Mouse (Mus musculus) ovary, adult 2 months (tissue): Measurements from ENCODE around the gene Aoc1. TPM values are rescaled to one million over a fixed set of nuclear protein-coding genes. Genes with fewer than 3 reads are reported as not detected.

Experiments
- polyA plus RNA-seq: library from polyadenylated mRNA; depleted of rRNA; stranded (reverse); fragments of >200 nt; gene quantifications from 2 replicates; pipeline ENCODE4 v1.2.3, GENCODE M21; 2012; rRNA removed

Gene Aoc1
- polyA plus RNA-seq: 18.4 and 24.9 TPM in 2 replicates

DNA sequence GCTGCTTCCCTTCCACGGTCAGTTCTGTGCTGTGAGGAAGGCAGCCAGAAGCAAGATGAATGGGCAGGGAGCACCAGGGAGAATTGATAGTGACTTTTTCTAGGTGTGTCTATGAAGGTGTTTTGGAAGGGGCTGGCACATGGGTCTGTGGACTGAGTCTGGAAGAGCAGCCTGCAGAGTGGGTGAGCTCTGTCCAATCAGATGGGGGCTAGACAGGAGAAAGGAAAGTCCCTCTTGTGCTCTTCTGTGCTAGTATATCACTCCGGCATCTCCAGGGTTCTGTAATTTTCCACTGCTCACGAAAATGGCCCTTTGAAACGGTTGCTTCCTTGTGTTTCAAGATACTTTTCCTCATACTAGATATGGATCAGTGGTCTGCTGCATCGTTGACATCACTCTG, at the start of gene Aoc1:
Gene Aoc1, plus strand, starts transcription at position 301 of the 400 bp plus-strand sequence.

DNA sequence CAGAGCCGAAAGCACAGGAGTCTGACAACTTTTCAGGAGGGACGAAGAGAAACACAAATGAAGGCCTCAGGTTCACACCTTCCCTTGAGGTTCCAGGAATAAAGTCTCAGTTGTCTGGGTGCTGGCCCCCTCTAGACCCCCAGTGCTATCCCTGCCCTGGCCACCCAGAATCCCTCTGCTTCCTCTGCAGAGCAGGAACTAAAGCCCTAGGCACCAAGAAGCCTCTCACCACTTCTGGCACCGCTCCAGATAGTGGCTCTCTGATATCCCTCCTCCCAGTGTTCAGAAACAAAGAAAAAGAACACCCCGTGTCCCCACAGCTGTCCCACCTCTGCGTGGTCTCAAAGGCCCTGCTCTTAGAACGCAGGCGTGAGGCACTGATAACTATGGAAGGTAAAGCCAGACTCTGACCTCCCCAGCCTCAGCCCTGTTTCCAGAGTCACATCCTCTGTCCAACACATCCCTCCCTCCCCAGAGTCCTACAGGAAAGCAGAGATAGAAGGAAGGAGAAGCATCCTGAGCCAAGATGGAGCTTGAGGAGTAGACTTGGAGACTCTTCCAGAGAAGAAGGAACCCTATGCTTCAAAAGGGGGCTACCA, 32.2 kb upstream of the Aoc1 start, which contains the start of gene Tmem176a:
Gene Tmem176a, plus strand, starts transcription at position 549 of the 599 bp plus-strand sequence.

DNA sequence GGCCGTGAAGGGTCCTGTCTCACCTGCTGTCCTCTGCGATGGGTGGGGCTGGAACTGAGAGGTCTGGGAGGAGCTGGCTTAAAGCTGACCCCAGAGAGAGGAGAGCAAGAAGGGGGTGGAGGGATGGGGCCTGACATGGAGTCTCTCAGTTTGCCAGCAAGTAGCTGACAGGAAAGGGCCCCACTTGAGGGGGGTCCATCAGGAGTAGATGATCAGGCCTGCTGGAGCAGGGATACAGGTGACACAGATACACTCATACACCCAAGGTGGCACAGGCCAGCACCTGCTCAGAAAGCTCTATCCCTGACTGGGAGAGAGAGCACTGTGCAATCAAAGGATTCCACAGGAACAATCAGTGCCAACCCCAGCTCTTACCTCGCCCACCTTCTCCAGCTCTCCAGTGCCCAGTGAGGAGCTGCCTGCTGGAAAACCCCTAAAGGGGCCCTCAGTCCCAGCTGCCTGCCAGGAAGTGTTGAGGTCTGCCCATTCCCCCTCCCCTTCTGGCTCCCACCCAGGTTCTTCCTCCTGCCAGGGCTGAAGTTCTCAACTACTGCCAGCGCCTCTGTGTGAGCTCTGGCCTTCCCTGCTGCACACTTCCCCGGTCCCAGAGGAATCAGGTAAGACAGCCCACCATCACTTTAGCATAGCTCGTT, 31.6 kb upstream of the Aoc1 start, which contains the start of gene Tmem176b:
Gene Tmem176b, minus strand, starts transcription at position 524 of the 653 bp plus-strand sequence.

DNA sequence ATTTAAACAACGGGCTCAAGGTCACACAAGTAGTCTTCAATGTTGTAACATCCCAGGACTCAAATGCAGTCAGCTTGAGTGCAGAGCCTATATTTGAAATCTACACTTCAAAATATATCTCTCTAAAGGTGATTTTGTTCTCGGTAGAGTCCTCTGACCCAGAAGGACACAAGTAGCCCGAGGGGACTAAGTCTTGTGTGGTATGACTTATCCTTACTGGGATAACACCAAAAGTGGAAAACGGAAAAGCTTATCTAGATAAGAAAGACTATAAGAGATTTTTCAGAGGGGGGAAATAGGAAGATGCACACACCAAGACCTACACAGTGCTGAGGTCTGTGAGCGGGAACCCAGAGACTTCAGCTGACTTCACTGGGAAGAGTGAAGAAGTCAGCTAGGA, 56.9 kb downstream of the Aoc1 start, which contains the start of gene 1600015I10Rik:
Gene 1600015I10Rik, plus strand, starts transcription at position 301 of the 400 bp plus-strand sequence.

Other genes starting within 250 kb of the Aoc1 start
- gene AI854703, start 246.1 kb upstream of the Aoc1 start, polyA plus RNA-seq: 10.9 and 17.7 TPM in 2 replicates
- 1.4 and 1.5 TPM in 2 replicates for gene Gimap8, start 225.7 kb upstream of the Aoc1 start, polyA plus RNA-seq
- 0.51 and 1.0 TPM in 2 replicates for gene Gimap9, start 196.8 kb upstream of the Aoc1 start, polyA plus RNA-seq
- 2.6 and 6.6 TPM in 2 replicates for gene Gimap4, start 188.3 kb upstream of the Aoc1 start, polyA plus RNA-seq
- 3.9 and 4.3 TPM in 2 replicates for gene Gimap6, start 164.7 kb upstream of the Aoc1 start, polyA plus RNA-seq
- 0.30 TPM in 1 of 2 replicates, not detected in the other for gene Gm28053, start 154.3 kb upstream of the Aoc1 start, polyA plus RNA-seq
- gene Gimap7, start 154.3 kb upstream of the Aoc1 start, polyA plus RNA-seq: 0.16 and 0.21 TPM in 2 replicates
- 7.0 and 8.6 TPM in 2 replicates for gene Gimap1, start 133.8 kb upstream of the Aoc1 start, polyA plus RNA-seq
- 5.8 and 7.7 TPM in 2 replicates for gene Gimap5, start 126.7 kb upstream of the Aoc1 start, polyA plus RNA-seq
- gene Gimap3, start 102.0 kb upstream of the Aoc1 start, polyA plus RNA-seq: 1.3 and 1.7 TPM in 2 replicates
- gene Tmem176a, start 32.0 kb upstream of the Aoc1 start, polyA plus RNA-seq: 183 and 196 TPM in 2 replicates
- 431 and 645 TPM in 2 replicates for gene Tmem176b, start 31.4 kb upstream of the Aoc1 start, polyA plus RNA-seq
- gene 1600015I10Rik, start 57.0 kb downstream of the Aoc1 start, polyA plus RNA-seq: not detected in 2 replicates
- gene Doxl2, start 102.1 kb downstream of the Aoc1 start, polyA plus RNA-seq: not detected in 2 replicates
- gene Svs1, start 114.0 kb downstream of the Aoc1 start, polyA plus RNA-seq: not detected in 2 replicates
- 14.5 and 44.0 TPM in 2 replicates for gene Gpnmb, start 163.7 kb downstream of the Aoc1 start, polyA plus RNA-seq
- 23.5 and 30.1 TPM in 2 replicates for gene Malsu1, start 200.9 kb downstream of the Aoc1 start, polyA plus RNA-seq